Mouse (Mus musculus): ENCODE data around the gene Fam50b. TPM values are rescaled to one million over a fixed set of nuclear protein-coding genes. Genes with fewer than 3 reads are reported as not detected.

The Fam50b gene
- polyA plus RNA-seq, 2 experiments = 0.04 TPM; not detected in 1

GRCm38 (mm10) chr13:34741813-34742568 lies 7.3 kb downstream of the Fam50b start:
- H3K4me3 ChIP-seq (ENCODE audit: insufficient read depth in 1 of 2, low read depth in 2 of 2, low read length in 2 of 2) = no peak overlapping the region
- WGBS (ENCODE audit: insufficient replicate concordance) = 59% methylated on average over 3 of the region's 3 CpGs
- ATAC-seq (ENCODE audit: insufficient read depth) (no peak), DNase-seq (ENCODE audit: low read depth in 3 of 3, low spot score in 3 of 3) (no peak)
- TF ChIP-seq CTCF (IDR thresholded peaks at IDR 0.05; ENCODE audit: low read depth) = no peak
- no peak for TF ChIP-seq EP300 (IDR thresholded peaks at IDR 0.05; ENCODE audit: low read depth)
- H3K9ac ChIP-seq (replicated peaks) = no peak overlapping the region
- peaks cover 0 to 8% of the 10 kb centered on the region in 2 experiments; a peak in 1 of 4 replicates for H3K4me1 ChIP-seq (replicated peaks; ENCODE audit: control insufficient read depth in 2 of 2, insufficient read depth in 2 of 2, low read length in 1 of 2)
- H3K9me3 ChIP-seq (ENCODE audit: control insufficient read depth, low read length) = no peaks in the 10 kb centered on the region
- H3K27me3 ChIP-seq (ENCODE audit: control insufficient read depth, insufficient read depth, low read length) = no peaks in the 10 kb centered on the region
- no peaks in the 10 kb centered on the region for H3K36me3 ChIP-seq (replicated peaks; ENCODE audit: control insufficient read depth, insufficient read depth, low read depth)
- H3K4me2 ChIP-seq (ENCODE audit: low read depth) = no peak overlapping the region
- no peak overlapping the region for H3K27ac ChIP-seq

- WGBS (ENCODE audit: insufficient replicate concordance) = 77% methylated on average over 34 of the region's 34 CpGs
- H3K27ac ChIP-seq = no peak overlapping the region
- no peak for ATAC-seq (ENCODE audit: insufficient read depth)
Measured at GRCm38 (mm10) chr13:34746811-34747210, 12.2 kb downstream of the Fam50b start.

GRCm38 (mm10) chr13:34748530-34748929 lies 13.9 kb downstream of the Fam50b start:
- Histone ChIP-seq H3K36me3 (replicated peaks; ENCODE audit: control insufficient read depth, insufficient read depth, low read depth) (no peaks in the 10 kb centered on the region), H3K9me3 (ENCODE audit: control insufficient read depth, low read length) (no peaks in the 10 kb centered on the region), H3K27ac (no peak overlapping the region), H3K4me1 (replicated peaks; ENCODE audit: control insufficient read depth in 2 of 2, insufficient read depth in 2 of 2, low read length in 1 of 2) (no peaks in the 10 kb centered on the region), H3K27me3 (ENCODE audit: control insufficient read depth, insufficient read depth, low read length) (no peaks in the 10 kb centered on the region), H3K9ac (replicated peaks) (no peak overlapping the region), H3K4me3 (ENCODE audit: insufficient read depth in 1 of 2, low read depth in 2 of 2, low read length in 2 of 2) (no peak overlapping the region), H3K4me2 (ENCODE audit: low read depth) (no peak overlapping the region)
- WGBS (ENCODE audit: insufficient replicate concordance) = 54% methylated on average over 3 of the region's 3 CpGs
- TF ChIP-seq EP300 (IDR thresholded peaks at IDR 0.05; ENCODE audit: low read depth) = no peak
- TF ChIP-seq CTCF (IDR thresholded peaks at IDR 0.05; ENCODE audit: low read depth) = no peak
- DNase-seq (ENCODE audit: low read depth in 3 of 3, low spot score in 3 of 3) (no peak), ATAC-seq (ENCODE audit: insufficient read depth) (no peak)

More at GRCm38 (mm10) chr13:34746811-34747210, 12.2 kb downstream of the Fam50b start:
- Histone ChIP-seq H3K4me2 (ENCODE audit: low read depth) (no peak overlapping the region), H3K4me3 (ENCODE audit: insufficient read depth in 1 of 2, low read depth in 2 of 2, low read length in 2 of 2) (no peak overlapping the region), H3K36me3 (replicated peaks; ENCODE audit: control insufficient read depth, insufficient read depth, low read depth) (no peaks in the 10 kb centered on the region), H3K27me3 (ENCODE audit: control insufficient read depth, insufficient read depth, low read length) (no peaks in the 10 kb centered on the region), H3K4me1 (replicated peaks; ENCODE audit: control insufficient read depth in 2 of 2, insufficient read depth in 2 of 2, low read length in 1 of 2) (no peaks in the 10 kb centered on the region), H3K9me3 (ENCODE audit: control insufficient read depth, low read length) (no peaks in the 10 kb centered on the region), H3K9ac (replicated peaks) (no peak overlapping the region)
- no peak for DNase-seq (ENCODE audit: low read depth in 3 of 3, low spot score in 3 of 3)
- TF ChIP-seq CTCF (IDR thresholded peaks at IDR 0.05; ENCODE audit: low read depth) (no peak), EP300 (IDR thresholded peaks at IDR 0.05; ENCODE audit: low read depth) (no peak)

- H3K36me3 ChIP-seq (replicated peaks; ENCODE audit: control insufficient read depth, insufficient read depth, low read depth) = no peaks in the 10 kb centered on the region
- no peak overlapping the region for H3K4me3 ChIP-seq (ENCODE audit: insufficient read depth in 1 of 2, low read depth in 2 of 2, low read length in 2 of 2)
- TF ChIP-seq CTCF (IDR thresholded peaks at IDR 0.05; ENCODE audit: low read depth) (no peak), EP300 (IDR thresholded peaks at IDR 0.05; ENCODE audit: low read depth) (no peak)
- ATAC-seq (ENCODE audit: insufficient read depth) (no peak), DNase-seq (ENCODE audit: low read depth in 3 of 3, low spot score in 3 of 3) (no peak)
- H3K27ac ChIP-seq = no peak overlapping the region
- WGBS (ENCODE audit: insufficient replicate concordance) = 76% methylated on average over 9 of the region's 9 CpGs
- H3K4me1 ChIP-seq (replicated peaks; ENCODE audit: control insufficient read depth in 2 of 2, insufficient read depth in 2 of 2, low read length in 1 of 2) = 0 out of 4 replicates have a peak, but pooled peaks cover 0 to 2% of the 10 kb centered on the region in 2 experiments
- H3K9ac ChIP-seq (replicated peaks) = no peak overlapping the region
- H3K9me3 ChIP-seq (ENCODE audit: control insufficient read depth, low read length) = no peaks in the 10 kb centered on the region
- H3K4me2 ChIP-seq (ENCODE audit: low read depth) = no peak overlapping the region
- H3K27me3 ChIP-seq (ENCODE audit: control insufficient read depth, insufficient read depth, low read length) = no peaks in the 10 kb centered on the region
Measured at GRCm38 (mm10) chr13:34759202-34759601, 24.6 kb downstream of the Fam50b start.

GRCm38 (mm10) chr13:34760518-34761287 lies 26.1 kb downstream of the Fam50b start:
- DNase-seq (ENCODE audit: low read depth in 3 of 3, low spot score in 3 of 3) = no peak
- 17% methylated on average over 7 of the region's 7 CpGs for WGBS (ENCODE audit: insufficient replicate concordance)
- TF ChIP-seq CTCF (IDR thresholded peaks at IDR 0.05; ENCODE audit: low read depth) (no peak), EP300 (IDR thresholded peaks at IDR 0.05; ENCODE audit: low read depth) (no peak)

More at GRCm38 (mm10) chr13:34760518-34761287, 26.1 kb downstream of the Fam50b start:
- Histone ChIP-seq H3K9ac (replicated peaks) (no peak overlapping the region), H3K9me3 (ENCODE audit: control insufficient read depth, low read length) (no peaks in the 10 kb centered on the region), H3K4me2 (ENCODE audit: low read depth) (no peak overlapping the region), H3K4me1 (replicated peaks; ENCODE audit: control insufficient read depth in 2 of 2, insufficient read depth in 2 of 2, low read length in 1 of 2) (0 out of 4 replicates have a peak, but pooled peaks cover 0 to 2% of the 10 kb centered on the region in 2 experiments), H3K27ac (no peak overlapping the region), H3K27me3 (ENCODE audit: control insufficient read depth, insufficient read depth, low read length) (no peaks in the 10 kb centered on the region), H3K36me3 (replicated peaks; ENCODE audit: control insufficient read depth, insufficient read depth, low read depth) (no peaks in the 10 kb centered on the region), H3K4me3 (ENCODE audit: insufficient read depth in 1 of 2, low read depth in 2 of 2, low read length in 2 of 2) (no peak overlapping the region)
- ATAC-seq (ENCODE audit: insufficient read depth) = no peak

Measured in liver, embryonic 14.5 days (tissue).